Mouse (Mus musculus) C2C12 (cell line): Measurements from ENCODE around the gene Clpx.

Experiments used
- CEBPB ChIP-seq: IDR thresholded peaks from one replicate; pipeline ENCODE4 v1.6.1; 2011; ENCODE audit warnings: low read depth, mild to moderate bottlenecking, control low read depth, moderate library complexity
- CTCF ChIP-seq: IDR thresholded peaks from one replicate; pipeline ENCODE4 v1.5.1; 2011; ENCODE audit not compliant: control insufficient read depth, insufficient read depth, insufficient read length
- FOSL1 ChIP-seq: IDR thresholded peaks from one replicate; pipeline ENCODE4 v1.8.0; 2011; ENCODE audit warnings: mild to moderate bottlenecking, low read length; ENCODE audit not compliant: poor library complexity, insufficient read depth, severe bottlenecking
- MYOD1 ChIP-seq: IDR thresholded peaks from one replicate; pipeline ENCODE4 v1.6.1; 2011; ENCODE audit warnings: low read depth; ENCODE audit not compliant: control insufficient read depth, insufficient read length

DNA sequence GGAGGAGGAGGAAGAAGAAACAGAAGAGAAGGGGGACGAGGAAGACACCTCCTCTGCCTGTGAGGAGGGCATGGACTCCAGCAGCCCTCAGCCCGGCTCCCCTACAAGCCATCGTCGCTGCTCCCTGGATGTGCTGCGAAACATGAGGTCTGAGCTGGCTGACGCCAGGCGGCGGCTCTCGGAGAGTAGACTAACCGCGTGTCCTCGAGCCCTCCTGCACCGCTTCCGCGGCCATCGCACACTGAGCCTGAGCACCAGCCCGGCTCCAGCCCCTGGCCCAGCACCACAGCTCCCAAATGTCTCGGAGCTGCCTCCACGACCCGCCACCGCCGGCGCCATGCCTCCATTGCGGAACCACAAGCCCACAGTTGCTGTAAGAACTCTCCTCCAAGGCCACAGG, 77.7 kb downstream of the Clpx start:
- TF ChIP-seq FOSL1 (no peak), CTCF (no peak), MYOD1 (no peak), CEBPB (no peak)
